Mouse (Mus musculus) megakaryocyte, embryonic 14.5 days (primary cell): ENCODE results near the gene 0610030E20Rik. TPM values are rescaled to one million over a fixed set of nuclear protein-coding genes. Genes with fewer than 3 reads are reported as not detected.
A peak's percentile ranks its signal among the peaks of the same experiment; 100 is the strongest.

Source experiments
- H3K27me3 ChIP-seq: replicated peaks from 2 replicates; pipeline ENCODE3; 2012; ENCODE audit warnings: inconsistent platforms
- H3K36me3 ChIP-seq: replicated peaks from 2 replicates; pipeline ENCODE3; 2012; ENCODE audit warnings: low read length, inconsistent platforms, mixed read lengths
- H3K4me1 ChIP-seq: 2 replicates; pipeline ENCODE4 v1.6.1; 2012; ENCODE audit warnings: inconsistent platforms
- H3K4me3 ChIP-seq: replicated peaks from 2 replicates; pipeline ENCODE3; 2012; ENCODE audit warnings: moderate library complexity, mild to moderate bottlenecking, inconsistent platforms
- H3K9me3 ChIP-seq: 2 replicates; pipeline ENCODE4 v1.6.1; 2012; ENCODE audit warnings: inconsistent platforms
- FLI1 ChIP-seq: IDR thresholded peaks from 2 replicates; pipeline ENCODE4 v1.6.1; 2012; ENCODE audit warnings: low read length, inconsistent platforms, mixed read lengths
- GATA1 ChIP-seq: IDR thresholded peaks from 3 replicates; pipeline ENCODE4 v1.6.1; 2012; ENCODE audit warnings: mixed read lengths, low read length, inconsistent platforms, borderline replicate concordance
- polyA plus RNA-seq: library from polyadenylated mRNA; stranded (reverse); fragments of >175 nt; gene quantifications from 2 replicates; pipeline ENCODE4 v1.2.3, GENCODE M21; 2012; ENCODE audit warnings: low replicate concordance; ENCODE audit not compliant: insufficient read depth

0610030E20Rik gene
- polyA plus RNA-seq, 1 experiment, result 10.7 TPM

GRCm38 (mm10) chr6:72389471-72389940 is 42.4 kb downstream of the 0610030E20Rik start:
- H3K9me3 ChIP-seq, result no peaks in the 10 kb centered on the region
- no peak for TF ChIP-seq FLI1
- no peak; the same call in 2 of the 3 replicates for TF ChIP-seq GATA1
- peaks cover 73% of the 10 kb centered on the region for H3K4me1 ChIP-seq
- peaks cover 63% of the 10 kb centered on the region for H3K36me3 ChIP-seq
- peak overlapping the region; percentile 95 for H3K4me3 ChIP-seq
- H3K27me3 ChIP-seq, result no peaks in the 10 kb centered on the region

GRCm38 (mm10) chr6:72389941-72390771 is 43.0 kb downstream of the 0610030E20Rik start, which contains the start of gene Vamp8:
Vamp8 (minus strand) TSS chr6:72390703.
- Histone ChIP-seq H3K4me3 (peak within 1 kb of the TSS; percentile 95), H3K27me3 (no peaks in the 10 kb centered on the region), H3K9me3 (no peaks in the 10 kb centered on the region), H3K36me3 (peaks cover 63% of the 10 kb centered on the region), H3K4me1 (peaks cover 76% of the 10 kb centered on the region)
- TF ChIP-seq FLI1 (no peak), GATA1 (no peak)

- Histone ChIP-seq H3K9me3 (no peaks in the 10 kb centered on the region), H3K4me3 (peak overlapping the region; percentile 95), H3K4me1 (peaks cover 79% of the 10 kb centered on the region), H3K36me3 (peaks cover 63% of the 10 kb centered on the region), H3K27me3 (no peaks in the 10 kb centered on the region)
- TF ChIP-seq FLI1 (no peak), GATA1 (no peak)
Observed at GRCm38 (mm10) chr6:72390795-72391521, 43.8 kb downstream of the 0610030E20Rik start.

GRCm38 (mm10) chr6:72392341-72392740 is 45.2 kb downstream of the 0610030E20Rik start:
- Histone ChIP-seq H3K36me3 (peaks cover 61% of the 10 kb centered on the region), H3K27me3 (no peaks in the 10 kb centered on the region), H3K9me3 (no peaks in the 10 kb centered on the region), H3K4me1 (peaks cover 83% of the 10 kb centered on the region), H3K4me3 (peak overlapping the region; percentile 80)
- TF ChIP-seq FLI1 (no peak), GATA1 (no peak)

GRCm38 (mm10) chr6:72396837-72397251 is 49.7 kb downstream of the 0610030E20Rik start:
- Histone ChIP-seq H3K27me3 (no peaks in the 10 kb centered on the region), H3K4me3 (no peak overlapping the region), H3K4me1 (peaks cover 92% of the 10 kb centered on the region), H3K9me3 (no peaks in the 10 kb centered on the region), H3K36me3 (peaks cover 55% of the 10 kb centered on the region)
- no peak for TF ChIP-seq GATA1
- TF ChIP-seq FLI1, result no peak

- H3K9me3 ChIP-seq, result no peaks in the 10 kb centered on the region
- TF ChIP-seq FLI1 (no peak), GATA1 (no peak)
- H3K4me3 ChIP-seq, result no peak overlapping the region
- H3K4me1 ChIP-seq, result peaks cover 71% of the 10 kb centered on the region
- H3K36me3 ChIP-seq, result peaks cover 31% of the 10 kb centered on the region
- H3K27me3 ChIP-seq, result no peaks in the 10 kb centered on the region
Observed at GRCm38 (mm10) chr6:72399967-72400366, 52.9 kb downstream of the 0610030E20Rik start.

GRCm38 (mm10) chr6:72401875-72402274 is 54.8 kb downstream of the 0610030E20Rik start:
- TF ChIP-seq FLI1 (no peak), GATA1 (no peak)
- Histone ChIP-seq H3K4me3 (no peak overlapping the region), H3K4me1 (peaks cover 72% of the 10 kb centered on the region), H3K9me3 (no peaks in the 10 kb centered on the region), H3K27me3 (no peaks in the 10 kb centered on the region), H3K36me3 (peaks cover 21% of the 10 kb centered on the region)

Other genes starting within 250 kb of the 0610030E20Rik start
- gene St3gal5, start 249.7 kb upstream of the 0610030E20Rik start, polyA plus RNA-seq, result 10.8 and 22.3 TPM in 2 replicates
- 51.0 and 108 TPM in 2 replicates for gene Atoh8, start 111.7 kb upstream of the 0610030E20Rik start, polyA plus RNA-seq
- gene Sftpb, start 42.7 kb upstream of the 0610030E20Rik start, polyA plus RNA-seq, result 2.7 and 3.5 TPM in 2 replicates
- gene Usp39, start 2.1 kb upstream of the 0610030E20Rik start, polyA plus RNA-seq, result 6.4 and 27.8 TPM in 2 replicates
- 48.1 and 129 TPM in 2 replicates for gene Tmem150a, start 8.1 kb downstream of the 0610030E20Rik start, polyA plus RNA-seq
- 64.6 and 113 TPM in 2 replicates for gene Rnf181, start 19.6 kb downstream of the 0610030E20Rik start, polyA plus RNA-seq
- gene Vamp5, start 33.2 kb downstream of the 0610030E20Rik start, polyA plus RNA-seq, result 12.5 and 61.7 TPM in 2 replicates
- 31.1 and 174 TPM in 2 replicates for gene Vamp8, start 43.4 kb downstream of the 0610030E20Rik start, polyA plus RNA-seq
- gene Ggcx, start 67.0 kb downstream of the 0610030E20Rik start, polyA plus RNA-seq, result 4.8 and 8.6 TPM in 2 replicates
- gene Mat2a, start 92.2 kb downstream of the 0610030E20Rik start, polyA plus RNA-seq, result 1.6 and 17.1 TPM in 2 replicates
- 0.10 TPM in 1 of 2 replicates, not detected in the other for gene Sh2d6, start 174.4 kb downstream of the 0610030E20Rik start, polyA plus RNA-seq
- 7.6 and 140 TPM in 2 replicates for gene Capg, start 197.1 kb downstream of the 0610030E20Rik start, polyA plus RNA-seq